Mouse (Mus musculus) cerebellum, adult 9-10 months (tissue): ENCODE results near the gene Bax.
"Not testable (repeated sequence)": the region's sequence is repeated elsewhere in the genome, so short reads cannot be mapped to it uniquely, and the experiment has no call there.

Experiments
- DNase-seq: peaks from one replicate; pipeline ENCODE4 v3.0.0; 2022

Bax gene

DNA sequence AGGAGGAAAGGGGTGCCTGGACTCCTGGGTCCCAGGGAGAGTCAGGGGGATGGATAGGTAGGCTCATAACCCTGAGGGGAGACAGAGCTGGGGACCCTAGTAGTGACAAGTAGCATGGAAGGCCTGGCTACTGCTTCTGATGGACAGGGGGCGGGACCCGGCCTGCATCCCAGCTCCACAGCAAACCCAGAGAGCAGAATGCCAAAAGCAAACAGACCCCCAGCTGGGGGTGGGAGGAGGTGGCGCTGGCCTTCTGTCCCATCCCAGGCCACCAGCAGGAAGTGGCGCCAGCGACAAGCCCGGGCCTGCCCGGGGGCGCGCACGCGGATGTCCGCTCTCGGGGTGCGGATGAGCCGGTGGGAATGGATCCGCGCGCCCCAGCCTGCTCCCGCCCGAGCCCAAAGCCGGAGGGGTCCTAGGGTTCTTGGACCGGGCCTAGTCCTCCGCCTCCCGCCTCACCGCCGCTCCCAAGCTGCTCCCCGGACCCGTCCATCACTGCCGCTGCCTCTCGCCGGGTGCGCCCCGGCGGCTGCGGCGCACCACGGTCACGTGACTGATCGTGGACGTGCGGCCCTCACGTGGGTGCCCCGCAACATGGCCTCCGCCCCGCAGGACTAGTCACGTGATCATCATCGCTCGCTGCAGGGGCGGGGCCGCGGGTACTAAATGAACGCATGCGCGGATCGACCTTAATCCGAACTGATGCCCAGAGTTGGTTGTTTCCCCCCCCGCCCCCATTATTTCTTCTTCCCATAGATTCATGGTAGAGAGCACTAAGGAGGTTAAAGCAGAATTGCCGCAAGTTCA is at the start of gene Bax:
Bax (minus strand) TSS at position 616 of the 807 bp plus-strand sequence.
- DNase-seq = peak; percentile 98

DNA sequence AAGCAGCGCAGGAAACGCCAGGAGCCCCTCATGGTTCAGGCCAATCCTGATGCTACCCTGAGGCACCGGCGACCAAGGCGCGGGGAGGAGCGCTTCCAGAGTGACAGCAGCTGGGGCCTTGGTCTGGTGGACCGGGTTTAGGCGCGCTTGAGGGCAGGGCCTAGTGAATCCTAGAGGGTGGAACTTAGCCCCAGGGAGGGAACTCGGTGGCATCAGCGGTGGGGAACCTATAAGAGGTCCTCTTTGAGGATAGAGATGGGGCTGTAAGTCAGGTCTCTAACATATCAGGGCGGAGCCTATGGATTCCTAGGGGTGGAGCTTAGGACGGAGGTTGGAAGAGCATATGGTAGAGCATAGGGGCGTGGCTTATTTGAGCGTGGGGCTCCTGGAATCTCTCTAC is 48.7 kb upstream of the Bax start:
- no peak for DNase-seq

DNA sequence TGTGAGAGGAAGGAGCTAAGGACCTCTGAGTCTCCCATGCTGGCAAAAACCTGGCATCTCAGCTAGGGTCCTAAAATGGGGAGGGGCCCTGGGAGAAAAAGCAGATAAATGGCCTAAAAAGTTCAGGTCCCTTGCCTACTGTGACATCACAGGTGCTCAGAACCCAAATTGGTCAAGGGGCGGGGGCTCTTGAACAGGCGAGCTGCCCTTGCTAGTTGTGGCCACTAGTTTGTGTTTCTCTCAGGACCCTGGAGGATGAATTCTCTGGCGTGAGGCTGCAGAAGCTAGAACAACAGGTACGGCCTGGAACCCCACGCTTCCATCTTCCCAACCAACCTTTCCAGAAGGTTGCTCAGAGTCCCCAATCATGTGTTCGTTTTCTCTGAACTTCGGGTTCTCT is 47.7 kb upstream of the Bax start:
- no peak for DNase-seq

DNA sequence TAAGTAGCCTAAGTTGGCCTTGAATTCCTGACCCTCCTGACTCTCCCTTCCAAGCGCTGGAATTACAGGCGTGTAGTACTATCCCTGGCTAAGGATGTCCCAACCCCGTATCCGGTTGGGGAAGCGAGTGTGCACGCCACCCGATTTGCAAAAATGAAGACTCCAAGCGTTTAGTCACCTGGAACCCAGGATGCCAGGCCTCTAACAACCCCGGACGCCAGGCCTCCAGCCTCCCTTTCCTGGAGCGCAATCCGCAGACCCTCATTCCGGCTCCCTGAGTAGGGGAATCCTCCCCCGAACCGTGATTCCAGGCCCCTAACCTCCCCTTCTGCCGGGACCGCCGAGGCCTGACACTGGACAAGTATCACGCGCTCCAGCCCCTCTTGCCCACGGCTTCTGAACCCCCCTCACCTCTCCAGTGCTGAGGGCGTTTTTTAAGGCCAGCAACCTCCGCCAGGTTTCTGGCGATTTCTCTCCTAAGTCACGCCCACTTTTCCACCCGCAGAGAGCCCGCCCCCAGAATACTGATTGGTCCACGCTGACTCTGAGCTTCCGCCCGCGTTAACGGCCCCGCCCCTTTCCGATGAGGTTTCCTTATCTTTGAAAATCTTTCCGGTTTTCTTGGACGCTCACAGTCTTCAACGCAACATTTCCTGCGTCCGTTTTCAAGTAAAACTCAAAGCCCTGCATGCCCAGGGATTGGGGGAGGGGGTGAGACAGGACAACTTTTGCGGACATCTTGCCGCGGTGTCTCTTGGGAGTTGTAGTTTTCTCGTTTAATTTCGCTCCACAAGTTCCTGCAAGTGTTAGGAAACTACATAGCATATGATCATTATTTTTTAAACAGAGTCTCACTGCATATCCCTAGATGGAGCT is 43.5 kb upstream of the Bax start, which contains the start of gene Nucb1:
Nucb1 (minus strand) TSS at position 495 of the 876 bp plus-strand sequence.
- peak; percentile 93 for DNase-seq

DNA sequence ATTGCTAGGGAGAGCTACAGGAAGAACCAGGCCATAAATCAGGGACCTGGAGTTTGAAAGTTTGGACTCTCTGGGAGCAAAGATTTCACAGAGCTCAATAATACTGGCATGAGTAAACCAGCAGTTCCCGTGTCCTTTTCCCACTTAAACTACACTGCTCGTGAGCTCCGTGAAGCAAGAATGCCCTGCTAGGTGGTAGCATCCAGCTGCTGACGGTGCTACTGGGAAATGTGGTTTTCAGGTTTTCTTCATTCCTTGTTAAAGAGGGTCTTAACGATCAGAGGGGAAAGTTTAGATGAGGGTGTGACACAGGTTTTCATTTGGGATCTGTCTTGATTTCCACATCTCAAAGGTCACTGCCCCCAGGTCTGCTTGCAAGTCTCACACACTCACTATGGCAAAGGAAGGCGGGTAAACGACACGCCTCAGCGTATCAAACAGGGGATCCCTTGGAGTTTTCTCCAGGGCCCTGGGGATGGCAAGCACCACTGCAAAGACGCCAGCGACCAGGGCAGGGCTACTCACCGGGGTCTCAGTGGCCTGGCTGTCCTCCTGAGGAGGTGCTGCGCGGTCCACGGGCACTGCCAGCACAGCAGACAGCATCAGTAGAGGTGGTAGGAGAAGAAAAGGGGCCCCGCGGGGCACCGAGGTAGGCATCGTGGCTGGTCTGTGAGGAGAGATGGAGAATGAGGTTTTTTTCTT is 42.6 kb upstream of the Bax start:
- DNase-seq = no peak

DNA sequence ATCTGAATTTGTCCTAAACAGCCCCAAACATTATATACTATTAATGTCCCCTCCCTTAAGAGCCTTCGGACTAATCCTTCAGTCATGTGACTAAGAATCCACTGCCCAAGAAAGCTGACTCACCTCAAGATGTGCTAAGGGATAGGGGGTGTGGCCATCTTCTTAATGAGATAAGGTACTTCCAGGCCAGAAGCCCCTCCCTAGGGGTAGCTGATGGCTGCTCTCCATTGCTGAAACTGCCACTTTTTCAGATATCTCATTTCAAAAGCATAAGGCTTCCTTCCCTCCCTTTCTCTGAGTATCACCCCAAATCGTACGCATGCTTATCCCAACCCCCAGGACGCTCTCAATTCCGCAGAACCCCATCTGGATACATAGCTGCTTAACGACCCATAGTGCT is 41.9 kb upstream of the Bax start:
- no peak for DNase-seq

DNA sequence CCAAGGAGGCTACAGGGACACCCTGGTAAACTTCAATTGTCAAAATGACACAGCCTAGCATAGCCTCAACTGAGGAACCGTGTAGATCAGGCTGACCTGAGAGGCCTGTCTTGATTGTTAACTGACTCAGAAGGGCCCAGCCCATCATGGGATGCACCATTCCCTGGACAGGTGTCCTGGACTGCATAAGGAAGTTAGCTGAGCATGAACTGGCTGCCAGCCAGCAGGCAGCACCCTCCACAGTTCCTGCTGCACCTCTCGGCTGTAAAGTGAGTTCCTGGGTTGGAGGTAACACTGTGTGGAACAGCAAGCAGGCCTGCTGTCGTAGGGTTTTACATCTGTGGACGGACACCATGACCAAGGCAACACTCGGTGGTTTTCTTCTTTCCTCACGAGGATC is 40.9 kb upstream of the Bax start:
- DNase-seq = no peak

DNA sequence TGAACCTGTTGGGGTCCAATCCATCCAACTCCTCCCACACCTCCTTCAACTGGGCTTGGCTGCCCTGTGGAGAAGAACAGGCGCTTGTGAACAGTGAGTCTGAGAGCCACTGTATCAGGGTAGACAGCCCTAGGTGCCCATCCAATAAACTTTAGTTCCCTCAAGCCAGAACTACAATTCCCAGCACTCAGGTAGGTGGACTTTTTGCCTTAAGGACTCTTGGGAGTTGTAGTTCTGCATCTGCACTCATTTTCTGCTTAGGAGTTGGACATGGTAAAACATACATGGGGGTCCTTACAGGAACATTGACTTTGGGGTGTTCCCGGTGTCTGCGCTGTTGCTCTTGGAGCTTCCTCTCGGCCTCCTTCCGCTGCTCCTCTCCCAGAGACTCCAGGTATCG is 31.7 kb upstream of the Bax start:
- no peak for DNase-seq

DNA sequence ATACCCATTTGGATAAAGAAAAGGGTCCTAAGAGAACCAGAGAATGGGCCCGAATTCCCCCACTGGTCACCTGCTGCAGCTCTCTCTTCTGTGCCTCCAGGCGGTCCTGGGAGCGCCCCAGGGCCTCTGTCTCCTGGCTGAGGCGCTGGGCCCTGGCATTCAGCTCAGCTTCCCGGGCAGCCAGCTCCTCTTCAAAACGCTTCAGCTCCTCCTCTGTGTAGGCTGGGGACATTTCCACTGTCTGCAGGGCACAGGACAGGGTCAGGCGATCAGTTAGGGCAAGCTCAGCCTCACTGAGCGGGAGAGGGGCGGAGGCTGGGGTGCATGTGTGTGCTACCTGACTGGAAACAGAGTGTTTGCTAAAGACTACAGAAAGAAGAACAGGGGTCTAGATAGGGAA is 27.9 kb upstream of the Bax start:
- DNase-seq = no peak

DNA sequence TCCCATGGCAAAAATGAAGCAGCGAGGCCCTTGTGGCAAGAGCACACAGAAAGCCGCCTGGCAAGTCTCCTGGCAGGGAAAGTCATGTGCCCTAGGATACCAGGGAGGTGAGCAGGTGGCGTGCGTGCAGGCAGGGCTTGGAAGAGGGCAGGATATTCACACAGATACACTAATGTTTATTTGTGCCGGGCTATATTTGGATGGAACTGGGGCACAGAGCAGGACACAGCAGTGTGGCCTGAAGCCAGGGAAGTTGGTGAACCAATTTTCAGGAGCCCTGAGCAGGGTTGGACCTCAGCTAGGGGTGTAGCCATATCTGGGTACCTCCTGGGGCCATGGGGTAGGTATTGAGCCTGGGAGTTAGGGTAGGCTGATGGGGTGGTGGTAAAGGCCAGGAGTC is 26.3 kb upstream of the Bax start:
- peak; percentile 91 for DNase-seq

DNA sequence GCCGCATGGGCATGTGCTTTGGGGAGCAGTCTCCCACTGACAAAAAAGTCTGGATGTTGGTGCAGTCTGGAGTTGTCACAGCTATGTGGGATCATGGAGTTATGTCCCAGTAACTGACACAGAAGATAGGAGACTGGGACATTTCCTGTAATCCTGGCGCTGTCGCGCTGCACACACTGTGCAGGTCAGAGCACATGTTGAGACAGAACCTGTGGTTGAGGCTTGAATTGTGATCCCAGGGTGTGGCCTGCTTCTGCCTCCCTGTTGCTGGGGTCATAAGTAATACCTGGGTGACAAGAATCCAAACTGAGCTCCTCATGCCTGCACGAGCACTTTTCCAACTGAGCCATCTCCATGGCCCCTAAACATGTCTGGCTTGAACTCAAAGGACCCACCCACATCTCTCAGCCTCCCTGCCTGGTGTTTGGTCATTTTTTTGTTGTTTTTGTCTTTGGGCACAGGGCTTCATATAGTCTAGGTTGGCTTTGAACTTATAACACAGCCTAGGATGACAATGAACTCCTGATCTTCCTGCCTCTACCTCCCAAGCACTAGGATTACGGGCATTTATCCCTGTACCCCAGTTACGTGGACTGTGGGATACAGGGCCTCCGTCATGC is 25.6 kb upstream of the Bax start:
- DNase-seq = peak; percentile 64

DNA sequence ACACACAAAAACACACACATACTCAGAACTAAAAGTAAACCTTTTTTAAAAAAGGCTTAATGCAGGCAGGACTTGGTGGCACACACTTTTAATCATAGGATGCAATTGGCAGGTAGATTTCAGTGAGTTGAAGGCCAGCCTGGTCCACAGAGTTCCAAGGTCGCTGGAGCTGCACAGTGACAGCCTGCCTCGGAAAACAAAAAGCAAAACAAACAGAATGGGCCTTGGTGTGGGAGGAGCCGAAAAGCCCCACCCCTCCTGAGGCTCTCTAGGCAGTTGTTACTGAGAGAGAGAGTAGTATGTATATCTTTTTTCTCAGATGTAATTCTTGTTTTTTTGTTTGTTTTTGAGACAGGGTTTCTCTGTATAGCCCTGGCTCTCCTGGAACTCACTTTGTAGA is 24.6 kb upstream of the Bax start:
- no peak for DNase-seq

DNA sequence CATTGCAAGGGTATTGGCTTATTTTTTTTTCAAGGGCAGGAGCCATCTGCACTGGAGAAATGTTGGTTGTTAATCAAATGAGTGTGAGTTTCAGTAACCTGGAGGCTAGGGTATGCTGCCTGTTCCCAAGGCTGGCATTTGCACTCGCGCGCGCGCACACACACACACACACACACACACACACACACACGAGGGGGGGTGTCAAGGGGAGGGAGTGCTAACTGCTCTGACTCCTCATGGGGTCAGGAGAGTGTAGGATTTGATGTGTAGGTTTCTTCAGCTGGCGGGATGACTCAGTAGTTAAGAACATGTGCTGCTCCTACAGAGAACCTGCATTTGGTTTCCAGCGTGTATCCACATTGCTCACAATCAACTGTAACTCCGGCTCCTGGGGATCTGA is 24.1 kb upstream of the Bax start:
- DNase-seq = no peak

DNA sequence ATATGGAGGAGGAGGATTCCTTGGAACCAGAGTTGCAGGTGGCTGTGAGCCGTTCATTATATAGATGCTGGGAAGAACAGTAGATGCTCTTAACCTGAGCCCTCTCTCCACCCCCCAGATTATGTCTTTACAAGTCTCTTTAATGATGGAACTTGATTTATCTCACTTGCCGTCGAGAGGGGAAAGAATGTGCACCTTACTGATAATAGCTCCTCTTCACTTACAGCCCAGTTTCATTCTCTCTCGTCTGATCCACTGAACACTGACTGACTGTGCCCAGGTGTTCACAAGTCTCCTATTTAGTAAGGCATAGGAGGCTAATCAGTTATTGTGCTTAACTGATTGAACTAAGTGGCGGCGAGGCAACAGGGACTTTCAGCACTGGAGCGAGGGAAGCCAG is 22.9 kb upstream of the Bax start:
- no peak for DNase-seq

DNA sequence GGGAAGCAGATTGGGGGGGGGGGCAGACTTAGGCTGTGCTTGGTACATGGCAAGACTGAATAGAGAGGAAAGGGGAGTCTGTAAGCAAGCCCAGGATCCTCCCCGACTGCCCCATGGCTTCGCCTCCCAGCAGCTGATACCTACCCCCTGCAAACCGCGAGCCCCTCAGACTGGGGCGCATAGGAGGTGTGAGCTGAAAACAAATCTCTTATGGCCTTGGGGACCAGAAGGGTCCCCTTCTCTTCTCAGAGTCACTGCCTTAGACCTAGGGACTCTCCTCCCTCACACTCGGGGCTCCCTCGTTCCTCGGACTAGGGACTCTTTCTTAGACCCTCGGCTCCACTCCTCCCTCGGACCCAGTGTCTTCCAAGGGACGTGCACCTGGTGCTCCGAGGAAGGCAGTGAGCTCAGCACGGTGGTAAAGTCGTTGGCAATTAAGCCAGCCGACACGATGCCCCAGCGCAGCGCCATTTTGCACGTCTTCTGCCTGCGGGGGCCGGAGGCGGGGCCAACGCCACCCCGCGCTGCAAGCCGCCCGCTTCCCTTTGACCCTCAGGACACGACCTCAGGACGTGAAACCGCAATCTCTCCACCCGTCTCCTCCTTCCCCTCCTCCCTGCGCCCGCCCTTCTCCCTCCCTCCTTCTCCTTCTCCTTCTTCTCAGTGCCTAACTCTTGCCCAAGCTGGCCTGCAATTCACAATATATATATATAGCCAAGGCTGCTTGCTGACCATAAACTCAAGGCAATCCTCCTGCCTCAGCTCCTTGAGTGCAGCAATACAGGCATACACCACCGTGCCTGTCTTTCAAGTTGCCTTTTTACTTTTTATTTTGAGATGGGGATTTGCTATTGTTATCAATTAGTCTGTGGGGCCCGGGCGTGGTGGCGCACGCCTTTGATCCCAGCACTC is 21.9 kb upstream of the Bax start, which contains the start of gene Dhdh:
Dhdh (minus strand) TSS at position 513 of the 912 bp plus-strand sequence.
- DNase-seq = peak; percentile 72

DNA sequence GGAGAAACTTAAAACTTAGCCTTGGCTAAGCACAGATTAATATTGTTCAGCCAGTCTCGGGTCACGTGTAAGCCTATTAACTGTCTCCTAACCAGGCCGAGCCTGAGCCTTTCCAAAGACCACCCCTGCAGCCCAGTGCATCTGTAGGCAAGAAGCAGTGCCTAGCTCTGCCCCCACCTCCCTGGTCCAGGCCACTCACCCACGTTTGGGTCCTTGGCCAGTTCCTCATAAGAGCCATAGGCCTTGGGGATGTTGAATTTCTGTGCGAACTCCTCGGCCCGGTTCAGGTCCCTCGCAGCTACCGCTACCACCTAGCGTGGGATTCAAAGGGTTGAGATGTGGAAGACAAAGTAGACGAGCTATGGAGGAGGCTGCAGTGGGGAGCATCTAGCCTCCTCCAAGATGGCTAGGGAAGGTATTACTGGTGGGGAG is 21.2 kb upstream of the Bax start:
- DNase-seq = no peak

DNA sequence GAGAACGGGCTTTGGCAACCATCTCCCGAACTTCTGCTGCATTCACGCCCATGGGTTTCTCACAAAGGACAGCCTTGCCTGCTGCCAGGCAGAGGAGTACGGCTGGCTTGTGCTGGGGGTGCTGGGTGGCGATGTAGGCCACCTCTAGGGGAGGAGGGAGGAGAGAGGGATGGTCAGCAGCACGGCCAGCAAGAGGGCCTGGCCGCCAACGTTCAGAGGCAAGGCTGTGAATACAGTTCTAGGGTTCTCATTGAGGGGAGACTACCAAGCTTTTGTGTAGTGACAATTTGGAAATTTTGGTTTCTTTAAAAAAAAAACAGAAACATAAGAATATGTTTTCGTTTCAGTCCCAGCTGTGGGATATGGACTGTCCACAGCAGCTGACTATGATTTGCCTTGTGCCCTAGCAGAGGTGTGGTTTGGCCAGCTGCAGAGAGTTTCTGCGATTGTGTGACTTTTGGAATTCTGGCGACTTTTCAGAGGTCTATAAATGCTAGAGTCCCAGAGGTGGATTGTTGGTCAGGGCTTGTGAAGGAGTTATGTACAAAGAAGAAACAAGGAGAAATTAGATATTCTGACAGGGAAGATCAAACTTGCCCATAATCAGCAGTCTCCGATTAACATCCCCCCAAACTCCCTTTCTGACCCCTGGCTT is 20.2 kb upstream of the Bax start, which contains the start of gene Gm45808:
Gm45808 (minus strand) TSS at position 51 of the 655 bp plus-strand sequence.
- DNase-seq = no peak

DNA sequence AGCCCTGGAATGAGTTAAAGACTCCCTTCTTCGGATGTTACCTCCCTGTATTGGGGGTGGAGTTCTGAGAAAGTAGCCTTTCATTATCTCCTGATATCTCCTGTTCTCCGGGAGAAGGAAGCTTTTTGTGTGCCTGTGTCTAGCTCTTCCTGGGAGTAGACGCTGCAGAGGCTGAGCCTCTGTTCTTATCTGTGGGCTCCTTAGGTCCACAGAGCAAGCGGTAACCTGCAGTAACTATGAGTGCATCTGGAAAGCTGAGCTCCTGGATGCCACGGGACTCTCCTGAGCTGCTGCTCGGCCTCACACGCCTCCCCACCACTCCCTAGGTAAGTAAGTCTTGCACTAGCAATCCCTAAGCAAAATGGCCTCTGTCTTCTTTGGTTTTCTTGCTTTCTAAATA is 19.5 kb upstream of the Bax start:
- DNase-seq = no peak

DNA sequence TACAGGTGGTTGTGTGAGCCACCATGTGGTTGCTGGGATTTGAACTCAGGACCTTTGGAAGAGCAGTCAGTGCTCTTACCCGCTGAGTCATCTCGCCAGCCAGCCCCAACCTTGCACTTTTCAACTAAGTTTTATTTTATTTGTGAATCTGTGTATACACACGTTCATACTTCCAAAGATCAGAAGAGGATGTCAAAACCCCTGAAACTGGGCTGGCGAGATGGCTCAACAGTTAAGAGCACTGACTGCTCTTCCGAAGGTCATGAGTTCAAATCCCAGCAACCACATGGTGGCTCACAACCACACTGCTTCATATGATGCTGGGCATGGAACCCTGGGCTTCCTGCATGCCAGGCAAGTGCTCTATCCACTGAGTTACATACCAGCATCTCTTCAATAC is 18.3 kb upstream of the Bax start:
- not testable (repeated sequence) for DNase-seq

DNA sequence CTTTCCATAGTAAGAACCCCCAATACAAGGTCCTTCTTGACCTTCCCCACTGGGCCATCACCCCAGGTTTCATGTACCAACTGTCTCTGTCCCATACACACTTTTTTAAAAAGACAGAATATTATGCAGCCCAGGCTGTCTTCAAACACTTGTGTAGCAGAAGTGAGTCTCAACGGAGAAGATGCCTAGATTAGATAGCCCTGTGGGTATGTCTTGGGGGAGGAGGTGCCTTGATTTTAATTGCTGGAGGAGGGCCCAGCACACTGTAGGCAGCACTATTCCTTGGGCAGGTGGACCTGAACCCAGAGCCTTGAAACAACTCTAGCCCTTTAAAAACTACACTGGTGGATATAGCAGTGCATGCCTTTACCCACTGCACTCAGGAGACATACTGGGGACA is 15.5 kb upstream of the Bax start:
- no peak for DNase-seq

DNA sequence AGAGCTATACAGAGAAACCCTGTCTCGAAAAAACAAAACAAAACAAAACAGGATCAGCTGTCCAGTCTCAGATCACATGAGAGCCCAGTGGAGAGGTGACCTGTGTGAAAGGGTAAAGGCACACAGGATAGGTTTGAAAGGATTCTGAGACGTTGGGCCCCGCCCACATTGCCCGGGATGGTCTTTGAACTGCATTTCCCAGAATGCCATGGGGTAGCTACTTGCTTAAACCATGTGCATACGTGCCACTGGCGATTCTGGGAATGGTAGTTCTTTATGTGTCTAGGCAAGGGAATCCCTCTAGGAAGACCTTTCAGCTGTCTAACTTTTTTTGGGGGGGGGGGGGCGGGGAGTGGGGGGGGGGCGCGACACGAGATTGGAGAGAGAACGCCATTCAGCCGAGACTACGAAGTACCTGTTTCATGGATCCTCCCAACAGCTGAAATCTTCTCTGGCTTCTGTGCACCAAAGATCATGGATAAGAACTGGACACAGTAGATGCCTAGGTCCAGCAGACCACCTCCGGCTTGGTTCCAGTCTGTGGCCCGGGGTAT is 14.8 kb upstream of the Bax start, which contains the start of gene Tulp2:
Tulp2 (plus strand) TSS at position 504 of the 554 bp plus-strand sequence.
- peak; percentile 85 for DNase-seq
